Mouse (Mus musculus) olfactory bulb, adult 2 months (tissue): ENCODE measurements around the gene Trmt10b.

Source experiments
- CTCF ChIP-seq: fragments of 200-500 bp; IDR thresholded peaks from 2 replicates; pipeline ENCODE4 v1.5.1; 2012; ENCODE audit warnings: low read depth, mild to moderate bottlenecking, low read length, moderate library complexity; ENCODE audit not compliant: insufficient read depth
- POLR2A ChIP-seq: fragments of 200-500 bp; IDR thresholded peaks from 2 replicates; pipeline ENCODE4 v1.6.1; 2012; ENCODE audit warnings: mild to moderate bottlenecking, low read depth, low read length, moderate library complexity; ENCODE audit not compliant: insufficient read depth

DNA sequence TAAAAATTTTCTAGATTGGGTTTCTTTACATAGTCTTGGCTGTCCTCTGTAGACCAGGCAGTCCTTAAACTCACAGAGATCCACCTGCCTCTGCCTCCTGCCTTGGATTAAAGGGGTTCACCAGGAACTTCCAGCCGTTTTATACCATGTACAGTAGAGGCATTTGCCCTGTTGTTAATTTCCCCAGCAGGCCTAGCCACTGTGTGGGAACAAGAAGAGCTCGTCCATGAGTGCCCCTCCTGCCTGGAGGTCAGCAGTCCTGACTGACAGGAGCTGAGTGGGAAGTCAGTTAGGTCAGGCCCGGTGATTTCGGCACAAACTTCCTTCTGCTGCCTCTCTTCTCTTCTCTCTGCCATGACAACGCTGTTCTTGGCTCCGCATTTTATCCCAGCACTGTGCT, 11.7 kb downstream of the Trmt10b start:
- no peak for TF ChIP-seq POLR2A
- no peak for TF ChIP-seq CTCF
